Mouse (Mus musculus) ES-E14 (cell line): ENCODE results near the gene Phb2.

Experiments used
- MAFK ChIP-seq: IDR thresholded peaks from 2 replicates; pipeline ENCODE4 v1.6.1; 2014; ENCODE audit warnings: mild to moderate bottlenecking, low read depth, low read length, inconsistent platforms; ENCODE audit not compliant: insufficient read depth
- ZNF384 ChIP-seq: IDR thresholded peaks from 2 replicates; pipeline ENCODE4 v1.6.1; 2012; ENCODE audit warnings: low read depth, low read length, inconsistent platforms

GRCm38 (mm10) chr6:124729850-124730705, 17.9 kb downstream of the Phb2 start:
- TF ChIP-seq ZNF384 (no peak), MAFK (no peak)
